Mouse (Mus musculus) cerebellum, adult 2 months (tissue): ENCODE results near the gene Arhgef7.

ENCODE experiments used
- CTCF ChIP-seq: fragments of 200-500 bp; IDR thresholded peaks from 2 replicates; pipeline ENCODE4 v1.5.1; 2011; ENCODE audit warnings: low read depth, mild to moderate bottlenecking, control low read depth, low read length, moderate library complexity, borderline replicate concordance; ENCODE audit not compliant: insufficient read depth
- POLR2A ChIP-seq: fragments of 200-500 bp; IDR thresholded peaks from 2 replicates; pipeline ENCODE4 v1.6.1; 2011; ENCODE audit warnings: low read length, control low read depth, borderline replicate concordance; ENCODE audit not compliant: insufficient read depth

GRCm38 (mm10) chr8:11746850-11747600 lies 19.5 kb downstream of the Arhgef7 start:
- TF ChIP-seq CTCF (no peak), POLR2A (no peak)
